Mouse (Mus musculus) midbrain, embryonic 11.5 days (tissue): Measurements from ENCODE around the gene Snx3. TPM values are rescaled to one million over a fixed set of nuclear protein-coding genes. Genes with fewer than 3 reads are reported as not detected.

Experiments used
- polyA plus RNA-seq: library from polyadenylated mRNA; unstranded; fragments of >200 nt; fragmentation: Nextera tagmentation; extraction: Ambion mirVana; gene quantifications from 2 replicates; pipeline ENCODE4 v1.2.1, GENCODE M21; 2014

Gene Snx3
- polyA plus RNA-seq, 1 experiment from 2014 or later, result 248 TPM

Other genes with a start within 250 kb of the Snx3 start
- gene Foxo3, start 225.3 kb upstream of the Snx3 start, polyA plus RNA-seq, result 4.0 and 4.6 TPM in 2 replicates
- 4.6 and 5.6 TPM in 2 replicates for gene Afg1l, start 23.5 kb upstream of the Snx3 start, polyA plus RNA-seq
- 32.2 and 32.6 TPM in 2 replicates for gene Nr2e1, start 81.6 kb downstream of the Snx3 start, polyA plus RNA-seq
- 28.5 and 29.2 TPM in 2 replicates for gene Ostm1, start 81.8 kb downstream of the Snx3 start, polyA plus RNA-seq